Mouse (Mus musculus) mouse trophoblast stem cell (cell line): ENCODE measurements around the gene Rnf167.

Source experiments
- in situ Hi-C, 2 experiments: fragments of 300-500 bp; cut with MseI, MboI; formaldehyde crosslinking; loops; 2 replicates in 1 of 2; 3 replicates in 1 of 2; pipeline ENCODE4 v1.15.1; 2025

The Rnf167 gene

DNA sequence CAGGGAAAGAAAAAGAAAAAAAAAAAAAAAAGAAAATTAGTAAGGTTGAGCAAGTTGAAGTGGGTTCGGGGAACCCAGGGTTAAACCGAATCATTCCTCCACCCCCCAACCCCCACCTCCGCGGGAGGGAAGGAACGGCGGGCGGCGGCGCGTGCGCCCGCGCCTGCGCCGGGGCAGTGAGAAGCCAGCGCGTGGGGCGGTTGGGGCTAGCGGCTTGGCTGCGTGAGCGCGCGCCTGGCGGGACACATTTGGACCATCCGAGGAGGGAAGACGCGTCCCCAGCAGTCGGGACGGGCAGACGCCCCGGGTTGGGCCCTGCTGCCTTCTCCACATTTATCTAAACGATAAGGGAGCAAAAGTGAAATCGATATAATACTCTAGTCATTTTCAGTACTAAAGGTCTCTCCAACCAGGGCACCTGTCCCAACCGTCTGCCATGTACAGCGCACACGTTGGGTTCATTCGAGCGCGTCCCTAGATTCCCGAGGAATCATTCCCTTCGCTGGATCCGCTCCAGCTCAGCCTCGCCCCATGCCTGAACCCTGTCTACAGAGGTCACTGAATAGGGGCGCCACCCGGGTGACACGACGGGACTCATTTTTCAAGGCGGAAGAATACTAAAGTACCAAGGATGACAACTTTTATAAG is 8.0 kb downstream of the Rnf167 start:
- in situ Hi-C loops = no loop called here

DNA sequence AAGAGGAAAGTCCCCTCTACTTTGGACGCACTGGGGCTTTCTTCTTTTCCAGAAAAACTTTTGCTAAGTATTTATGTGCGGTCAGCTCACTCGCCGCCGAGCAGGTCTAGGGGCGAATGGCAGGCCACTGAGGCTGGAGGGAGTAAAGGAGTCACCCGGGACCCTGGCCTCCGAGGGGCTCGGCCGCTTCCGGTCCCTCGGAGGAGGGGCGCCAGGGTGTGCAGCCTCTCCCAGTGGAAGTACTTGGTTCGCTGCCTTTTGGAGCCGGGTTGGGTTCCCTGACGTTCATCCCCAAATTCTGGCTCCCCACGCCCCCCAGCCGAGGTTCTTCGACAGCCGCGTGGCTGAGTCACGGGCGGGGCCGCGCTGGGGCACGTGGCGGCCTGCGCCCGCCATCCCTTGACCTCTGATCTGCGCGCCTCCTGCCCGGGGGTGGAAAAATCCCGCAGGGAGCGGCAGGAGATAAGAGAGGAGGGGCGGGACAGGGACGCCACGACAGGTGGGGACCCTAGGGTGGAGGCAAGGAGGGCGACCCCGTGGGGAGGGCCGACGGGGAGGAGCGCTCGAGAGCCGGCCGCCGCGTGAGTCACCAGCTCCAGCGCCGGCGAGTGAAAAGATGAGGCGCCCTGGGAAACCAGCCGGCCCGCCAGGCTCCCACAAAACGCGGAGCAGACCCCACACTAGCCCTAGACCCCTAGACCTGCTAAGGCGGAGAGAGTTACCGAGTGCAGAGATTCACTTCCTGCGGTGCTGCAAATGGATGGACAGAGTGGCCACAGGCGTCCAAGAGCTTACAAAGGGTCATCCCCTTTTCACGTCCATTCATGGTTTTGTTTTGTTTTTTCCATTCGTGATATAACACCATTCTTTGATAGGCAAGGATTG is 8.8 kb downstream of the Rnf167 start:
- in situ Hi-C loops = no loop called here

DNA sequence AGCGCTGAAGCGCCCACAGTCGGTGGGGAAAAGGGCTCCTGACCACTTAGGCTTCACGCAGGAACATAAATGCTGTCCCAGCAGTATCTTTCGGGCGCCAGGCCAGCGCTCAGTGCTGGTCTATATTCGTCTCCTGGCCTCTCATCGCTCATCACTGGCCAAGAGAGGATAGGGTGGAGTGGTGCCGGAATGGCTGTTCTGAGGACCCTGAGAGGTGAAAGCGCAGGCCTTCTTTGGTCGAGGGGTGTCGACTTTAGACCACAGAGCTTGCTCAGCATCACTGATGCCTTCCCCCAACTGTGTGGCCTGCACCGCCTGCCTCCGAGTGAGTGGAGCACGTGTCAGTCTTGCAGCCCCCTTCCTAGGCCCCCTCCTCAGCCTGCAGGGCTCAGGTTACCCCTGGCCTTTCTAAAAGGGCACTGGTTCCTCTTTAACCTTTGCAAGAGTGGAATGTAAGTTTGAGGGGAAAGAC is 9.5 kb downstream of the Rnf167 start:
- in situ Hi-C loops = no loop called here

DNA sequence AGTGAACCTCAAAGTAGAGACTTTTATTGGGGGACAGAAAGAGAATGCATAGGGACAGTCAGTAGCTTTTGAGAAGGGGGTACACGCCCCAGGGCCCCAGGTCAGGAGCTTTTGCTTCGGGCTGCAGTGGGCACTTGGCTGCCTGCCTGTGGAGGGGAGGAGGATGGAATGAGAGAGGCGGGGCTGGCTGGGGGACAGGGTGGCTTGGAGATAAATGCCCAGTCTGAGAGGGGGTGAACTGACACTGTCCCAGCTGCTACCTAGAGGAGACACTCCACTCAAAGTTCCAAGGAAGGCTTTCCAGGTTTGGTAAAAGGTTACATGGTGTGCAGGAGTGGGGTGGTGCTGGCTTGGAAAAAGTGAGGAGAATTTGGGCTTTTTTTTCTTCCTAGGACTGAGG is 9.9 kb downstream of the Rnf167 start, which contains the start of gene Eno3:
Eno3 (plus strand) TSS at position 239 of the 400 bp plus-strand sequence.
- in situ Hi-C loops = no loop called here

DNA sequence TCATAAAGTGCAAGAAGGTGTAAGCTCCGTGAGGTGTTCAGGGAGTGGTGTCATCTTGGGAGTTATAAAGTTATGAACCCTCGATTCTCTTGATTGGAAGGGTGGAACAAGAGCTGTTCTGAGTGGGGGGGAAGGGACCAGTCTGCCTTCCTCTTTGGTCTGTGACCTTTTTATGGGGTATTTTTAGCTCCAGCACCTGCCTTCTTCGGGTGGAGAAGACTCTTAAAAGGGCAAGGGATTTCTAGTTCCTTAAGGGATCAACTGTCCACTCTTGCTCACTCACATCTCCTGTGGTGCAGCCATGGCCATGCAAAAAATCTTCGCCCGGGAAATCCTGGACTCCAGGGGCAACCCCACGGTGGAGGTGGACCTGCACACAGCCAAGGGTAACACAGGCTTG is 10.5 kb downstream of the Rnf167 start:
- in situ Hi-C loops = no loop called here

DNA sequence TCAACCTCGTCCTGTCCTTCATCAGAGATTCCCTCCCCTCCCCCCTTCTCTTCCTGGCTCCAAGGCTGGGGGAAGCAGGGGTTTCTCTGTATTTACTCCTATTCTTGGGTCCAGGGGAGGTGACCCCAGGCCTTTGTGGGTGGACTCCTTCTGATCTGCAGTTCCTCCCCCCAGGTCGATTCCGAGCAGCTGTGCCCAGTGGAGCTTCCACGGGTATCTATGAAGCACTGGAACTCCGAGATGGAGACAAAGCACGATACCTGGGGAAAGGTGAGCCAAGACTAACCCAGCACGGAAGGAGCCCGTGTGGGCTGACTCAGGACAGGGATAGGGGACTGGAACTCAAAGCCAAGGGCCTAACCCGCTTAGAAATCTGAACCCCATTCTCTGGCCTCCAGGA is 11.0 kb downstream of the Rnf167 start:
- in situ Hi-C loops = no loop called here

DNA sequence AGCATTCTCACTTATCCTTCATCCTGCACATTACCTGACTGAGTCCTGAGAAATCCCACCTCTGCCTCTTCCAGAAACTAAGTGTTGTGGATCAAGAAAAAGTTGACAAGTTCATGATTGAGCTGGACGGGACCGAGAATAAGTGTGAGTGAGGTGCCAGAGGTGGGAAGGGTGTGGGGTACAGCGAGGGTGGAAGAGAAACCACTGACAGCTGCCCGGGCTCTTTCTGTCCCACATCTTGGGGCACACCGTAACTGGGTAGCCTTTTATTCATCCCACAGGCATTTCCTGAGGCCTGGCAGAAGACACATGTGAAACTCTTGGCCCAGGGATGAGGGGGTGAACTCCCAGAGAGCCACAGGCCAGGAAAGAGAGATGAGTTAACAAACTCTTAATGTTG is 11.5 kb downstream of the Rnf167 start:
- in situ Hi-C loops = no loop called here

DNA sequence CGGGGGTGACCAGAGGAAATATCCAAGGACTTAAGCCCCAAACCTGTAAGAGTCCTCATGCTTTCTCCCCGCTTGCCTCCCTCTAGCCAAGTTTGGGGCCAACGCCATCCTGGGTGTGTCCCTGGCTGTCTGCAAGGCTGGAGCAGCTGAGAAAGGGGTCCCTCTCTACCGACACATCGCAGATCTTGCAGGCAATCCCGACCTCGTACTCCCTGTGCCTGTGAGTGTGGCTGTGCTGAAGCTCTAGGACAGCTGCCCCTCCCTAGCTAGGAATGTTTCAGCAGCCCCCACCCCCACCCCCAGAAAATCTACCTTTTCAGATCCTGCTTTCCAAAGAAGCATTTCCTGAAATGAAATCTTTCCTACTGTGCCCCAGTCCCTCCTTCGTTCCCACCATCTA is 11.9 kb downstream of the Rnf167 start:
- in situ Hi-C loops = no loop called here

DNA sequence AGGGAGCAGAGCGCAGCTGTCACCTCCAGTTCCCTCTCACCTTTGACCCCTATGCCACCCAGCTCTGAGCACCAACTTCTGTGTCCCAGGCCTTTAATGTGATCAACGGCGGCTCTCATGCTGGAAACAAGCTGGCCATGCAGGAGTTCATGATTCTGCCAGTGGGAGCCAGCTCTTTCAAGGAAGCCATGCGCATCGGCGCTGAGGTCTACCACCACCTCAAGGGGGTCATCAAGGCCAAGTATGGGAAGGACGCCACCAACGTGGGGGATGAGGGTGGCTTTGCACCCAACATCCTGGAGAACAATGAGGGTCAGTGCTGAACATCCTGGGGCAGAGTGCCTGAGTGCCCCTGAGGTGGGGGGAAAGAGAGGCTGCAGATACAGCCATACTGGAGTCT is 13.5 kb downstream of the Rnf167 start:
- in situ Hi-C loops = no loop called here

DNA sequence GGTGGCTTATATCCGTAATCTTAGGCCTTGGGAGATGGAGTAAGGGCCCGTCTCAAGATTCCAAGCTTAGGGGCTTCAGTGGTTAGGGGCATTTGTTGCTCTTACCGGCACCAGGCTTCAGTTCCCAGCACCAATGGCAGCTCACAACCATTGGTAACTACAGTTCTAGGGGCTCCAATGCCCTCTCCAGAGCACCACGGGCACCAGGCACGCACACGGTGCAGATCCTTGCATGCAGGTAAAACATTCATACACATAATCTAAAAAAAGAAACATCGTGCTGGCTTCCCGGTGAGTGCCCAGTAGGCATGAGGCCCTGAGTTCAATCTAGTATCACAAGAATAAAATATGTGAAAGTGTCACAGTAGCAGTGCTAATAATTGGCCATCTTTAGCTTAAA is 16.1 kb downstream of the Rnf167 start:
- in situ Hi-C loops = no loop called here

DNA sequence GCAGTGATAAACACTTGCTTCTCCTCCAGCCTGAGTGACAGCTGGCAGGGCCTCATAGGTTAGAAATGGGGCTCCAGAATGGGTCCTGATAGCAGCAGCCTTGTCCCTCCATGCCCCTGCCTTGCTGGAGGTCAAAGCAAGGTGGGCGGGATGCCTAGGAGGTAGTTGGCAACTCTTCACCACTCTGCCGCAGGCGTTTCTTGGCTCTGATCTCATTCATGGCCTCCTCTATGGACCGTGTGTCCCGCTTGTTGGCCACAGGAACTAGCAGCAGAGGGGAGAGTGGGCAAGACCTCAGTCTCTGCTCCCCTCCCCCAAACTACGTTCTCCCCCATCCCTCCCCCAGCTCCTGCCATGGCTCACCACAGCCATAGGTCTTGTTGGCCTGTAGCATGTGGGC is 16.9 kb downstream of the Rnf167 start:
- in situ Hi-C loops = no loop called here

DNA sequence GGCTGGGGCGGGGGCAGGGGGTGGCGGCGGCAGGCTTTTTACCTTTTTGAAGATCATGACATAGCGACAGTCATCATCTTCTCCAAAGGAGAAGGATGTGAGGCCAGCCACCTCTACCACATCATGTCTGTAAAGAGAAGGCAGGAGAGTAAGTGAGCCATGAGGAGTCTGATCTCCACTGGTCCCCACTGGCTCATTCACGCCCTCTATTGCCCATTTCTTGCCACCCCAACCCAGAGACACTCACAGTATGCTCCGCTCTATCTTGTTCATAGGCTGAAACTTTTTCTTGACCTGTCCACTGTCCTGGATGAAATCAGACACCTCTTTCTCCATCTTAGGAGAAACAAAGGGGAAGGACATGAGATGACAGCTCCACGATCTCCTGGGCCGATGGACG is 17.7 kb downstream of the Rnf167 start:
- in situ Hi-C loops = no loop called here

DNA sequence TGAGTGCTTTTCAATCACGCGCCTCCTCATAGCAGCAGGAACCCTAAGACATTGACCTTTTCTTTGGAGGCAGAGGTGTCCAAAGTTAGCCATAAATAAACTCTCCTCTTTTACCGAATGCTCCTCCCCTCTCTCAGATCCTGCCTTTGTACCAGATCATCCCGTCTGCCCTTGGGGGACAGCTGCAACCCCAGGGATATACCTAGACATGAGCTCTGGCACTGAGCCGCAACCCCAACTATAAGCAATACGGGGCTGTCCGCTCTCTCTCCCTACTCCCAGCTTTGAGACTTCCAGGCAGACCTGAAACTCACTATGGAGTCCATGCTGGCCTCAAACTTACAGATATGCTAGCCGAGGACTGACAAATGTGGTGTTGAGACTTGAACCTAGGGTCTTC is 19.7 kb downstream of the Rnf167 start:
- in situ Hi-C loops = no loop called here

DNA sequence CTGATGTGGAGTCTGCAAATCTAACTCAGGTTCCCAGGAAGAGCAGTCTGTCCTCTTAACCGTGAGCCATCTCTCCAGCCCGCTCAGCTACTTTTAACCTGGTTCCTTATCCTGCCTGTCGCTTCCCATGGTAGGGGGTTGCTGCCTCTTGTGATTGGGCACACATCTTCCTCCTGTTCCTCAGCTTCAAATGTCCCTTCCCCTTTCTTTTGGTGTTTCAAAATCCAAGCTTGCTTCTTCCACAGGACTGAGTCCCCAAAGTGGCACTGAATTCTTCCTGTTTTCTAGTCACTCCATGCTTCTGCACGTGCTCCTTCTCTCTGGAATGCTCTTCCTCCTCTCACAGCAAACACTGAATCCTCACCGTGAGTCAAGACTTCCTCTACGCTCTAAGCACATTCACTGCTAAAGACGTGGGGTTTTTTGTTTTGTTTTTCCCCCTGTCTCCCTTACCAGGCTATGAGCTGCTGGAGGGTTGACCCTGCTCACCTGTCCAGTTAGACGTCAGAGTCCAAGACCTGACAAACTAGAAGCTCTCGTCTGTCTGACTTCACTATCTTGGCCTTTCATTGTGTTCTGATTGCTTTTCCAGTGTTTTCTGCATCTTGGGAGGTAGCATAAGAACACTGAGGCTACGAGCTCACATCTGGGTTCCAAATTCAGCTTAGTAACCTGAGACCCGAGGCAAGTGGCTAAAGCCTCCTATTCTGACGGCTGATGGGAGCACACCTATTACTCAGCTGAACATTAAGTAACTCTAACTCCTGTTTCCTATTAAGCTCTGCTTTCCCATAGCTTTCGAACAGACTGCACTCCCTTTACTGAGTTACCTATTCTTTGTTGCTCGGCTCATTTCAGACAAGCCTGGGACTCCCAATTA is 20.5 kb downstream of the Rnf167 start:
- in situ Hi-C loops = no loop called here

DNA sequence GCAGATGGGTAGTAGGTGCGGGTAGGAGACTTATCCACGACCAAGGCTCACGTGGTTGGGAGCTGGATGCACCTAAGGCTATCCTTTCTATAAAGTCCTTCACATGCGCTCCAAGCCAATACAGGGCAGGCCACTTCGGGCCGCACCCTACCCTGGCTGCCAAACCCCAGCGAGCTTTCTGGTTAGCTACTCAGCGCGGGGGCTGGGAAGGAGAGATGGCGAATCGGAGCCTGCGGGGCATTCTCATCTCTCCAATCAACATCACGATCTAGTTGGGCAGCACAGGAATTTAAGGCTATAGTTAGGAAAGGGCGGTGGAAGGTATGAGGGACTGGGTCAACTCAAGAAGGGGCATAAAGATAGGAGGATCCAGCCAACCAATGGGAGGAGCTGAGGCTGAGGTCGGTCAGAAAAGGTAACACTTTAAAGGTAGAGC is 21.3 kb downstream of the Rnf167 start:
- in situ Hi-C loops = no loop called here

DNA sequence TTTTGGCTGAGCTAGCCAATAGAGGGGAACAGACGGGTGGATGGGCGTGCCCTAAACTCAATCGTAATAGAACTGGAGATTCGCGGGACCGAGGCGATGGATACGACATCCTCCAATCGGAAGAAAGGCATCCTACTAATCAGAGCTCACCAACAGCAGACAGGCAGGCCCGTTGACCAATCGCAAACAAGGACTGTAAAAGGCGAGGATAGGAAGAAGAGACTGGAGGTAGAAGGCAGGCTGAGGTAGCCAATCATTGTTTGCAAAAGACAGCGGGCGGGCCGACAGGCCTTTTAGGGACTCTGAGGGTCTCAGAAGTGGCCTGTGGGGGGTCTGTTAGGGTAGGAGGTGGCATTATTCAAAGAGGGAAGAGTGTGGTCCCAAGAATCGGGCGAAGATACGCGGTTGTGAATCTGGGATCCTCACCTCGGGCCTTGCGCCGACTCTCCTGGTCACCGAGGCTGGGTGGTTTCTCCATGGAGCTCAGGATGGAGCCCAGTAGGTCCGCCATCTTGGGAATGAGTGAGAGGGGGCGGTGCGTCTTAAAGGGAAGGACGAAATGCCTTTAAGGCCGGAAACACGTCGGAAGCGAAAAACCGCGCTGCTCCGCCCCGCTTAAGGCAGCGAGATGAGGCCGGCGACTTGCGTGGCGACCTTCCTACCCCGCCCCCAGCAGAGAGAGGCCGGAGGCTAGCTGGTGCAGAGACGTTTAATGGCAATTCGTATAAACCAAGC is 21.9 kb downstream of the Rnf167 start, which contains the start of gene Spag7:
Spag7 (minus strand) TSS at position 646 of the 735 bp plus-strand sequence.
- in situ Hi-C loops = no loop called here

DNA sequence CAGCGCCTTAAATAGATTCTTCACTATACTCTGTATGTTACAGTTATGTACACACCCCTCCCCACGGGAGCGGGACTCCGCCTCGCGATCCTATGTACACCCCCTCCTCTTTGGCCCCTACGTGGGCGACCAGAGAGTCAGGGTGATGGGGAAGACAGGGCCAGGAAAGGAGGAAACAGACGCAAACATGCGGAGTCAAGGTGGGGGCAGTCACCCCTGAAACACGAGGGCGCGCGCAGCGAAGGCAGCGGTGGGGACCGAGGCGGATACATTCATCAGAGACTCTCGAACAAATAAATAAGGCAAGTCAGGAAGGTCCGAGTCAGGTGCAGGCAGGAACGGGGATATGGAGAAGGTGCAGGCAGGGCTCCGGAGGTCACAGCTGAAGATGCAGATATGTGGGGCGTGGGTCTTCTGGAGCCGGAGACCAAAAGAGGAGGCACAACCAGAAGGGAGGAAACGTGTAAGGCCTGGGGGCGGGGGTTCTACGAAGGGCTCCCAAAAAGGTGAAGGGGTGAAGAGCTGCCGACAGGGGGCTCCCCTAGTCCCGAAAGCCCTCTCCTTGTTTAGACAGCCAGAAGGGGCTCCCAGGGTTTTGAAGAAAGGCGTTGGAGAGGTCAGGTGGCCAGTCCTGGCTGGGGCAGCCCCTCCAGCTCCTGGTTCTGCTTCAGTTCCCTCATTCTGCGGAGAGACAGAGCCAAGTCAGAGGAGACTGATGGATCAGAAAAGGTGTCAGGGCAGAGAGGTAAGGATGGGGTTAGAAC is 22.7 kb downstream of the Rnf167 start:
- in situ Hi-C loops = no loop called here

DNA sequence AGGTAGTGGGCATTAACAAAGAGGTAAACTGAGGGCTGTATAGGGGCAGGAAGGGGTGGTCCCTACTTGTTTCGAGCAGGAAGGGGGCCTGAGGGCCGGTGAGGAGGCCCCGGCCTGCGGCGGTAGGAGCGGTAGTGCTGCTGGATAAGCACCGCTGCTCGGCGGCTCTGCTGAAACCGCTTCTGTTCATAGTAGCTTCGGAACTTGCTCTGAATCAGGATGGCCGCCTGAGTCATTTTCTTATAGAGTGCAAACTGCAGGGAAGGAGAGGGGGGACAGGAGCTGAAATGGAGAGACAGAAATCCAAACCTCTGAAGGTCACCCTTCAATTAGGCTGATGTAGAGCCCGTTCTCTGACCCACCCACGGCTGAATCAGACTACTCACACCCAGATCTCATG is 23.4 kb downstream of the Rnf167 start:
- in situ Hi-C loops = no loop called here

DNA sequence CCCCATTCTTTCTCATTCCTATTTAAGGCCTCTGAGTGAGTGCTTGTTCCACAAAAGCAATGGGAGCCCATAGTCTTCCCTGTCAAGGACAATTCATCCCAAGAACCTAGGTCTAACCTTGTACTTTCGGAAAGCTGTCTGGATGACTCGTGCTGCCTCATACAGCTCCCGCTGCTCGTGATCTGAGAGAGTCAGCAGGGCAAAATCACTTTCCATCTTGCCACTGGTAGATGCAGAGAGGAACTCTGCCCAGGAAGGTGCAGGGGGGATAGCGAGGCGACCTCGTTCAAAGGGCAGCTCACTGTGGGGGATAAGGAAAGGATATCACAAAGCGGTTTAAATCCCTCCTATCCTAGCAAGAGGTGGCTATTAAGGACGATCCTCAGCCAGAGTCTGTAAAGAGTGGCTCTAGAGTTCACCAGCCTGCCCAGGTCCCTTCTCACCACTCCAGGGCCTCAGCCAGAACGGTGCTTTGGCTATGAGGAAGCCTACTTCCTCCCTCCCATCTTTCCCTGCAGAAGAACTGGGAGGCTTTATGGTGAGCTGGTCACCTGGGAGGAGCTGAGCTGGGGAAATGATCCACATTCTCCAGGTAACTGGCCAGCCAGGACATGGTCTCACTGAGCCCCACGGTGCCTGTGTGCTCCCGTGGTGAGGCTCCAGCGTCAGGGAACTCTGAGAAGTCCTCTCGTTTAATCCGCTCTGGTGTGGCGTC is 24.5 kb downstream of the Rnf167 start:
- in situ Hi-C loops = no loop called here

DNA sequence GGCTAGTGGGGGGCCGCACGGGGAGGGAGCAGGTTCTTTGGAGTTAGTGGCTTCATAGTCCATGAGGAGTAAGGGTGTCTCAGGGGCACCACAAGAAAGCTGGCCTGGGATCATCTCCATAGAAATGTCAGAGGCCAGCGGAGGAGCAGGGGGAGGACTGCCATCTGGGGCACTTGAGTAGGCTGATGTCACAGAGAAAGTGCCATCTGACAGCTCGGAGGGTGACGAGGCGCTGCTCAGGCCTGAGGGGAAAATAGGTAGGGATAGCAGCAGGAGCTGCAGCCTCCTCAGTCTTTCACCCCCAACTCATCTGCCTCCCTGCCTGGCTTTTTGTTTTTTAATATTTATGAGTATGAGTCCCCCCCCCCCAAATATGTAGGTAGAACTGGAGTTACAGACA is 27.0 kb downstream of the Rnf167 start:
- in situ Hi-C loops = no loop called here
